Comparison of ENCODE assay signal across 8 mouse cellular contexts in genomic region chr3:115711393-115711792, GRCm38 (mm10). TPM values are rescaled to one million over a fixed set of nuclear protein-coding genes. Genes with fewer than 3 reads are reported as not detected.
A peak's percentile ranks its signal among the peaks of the same experiment; 100 is the strongest.
DNase-seq lines count a peak whose midpoint lies in the region; TF ChIP-seq lines count a peak whose summit lies in the region.

No protein-coding gene starts in this region.

- TF ChIP-seq CTCF in gastrocnemius, adult 2 months (IDR thresholded peaks at IDR 0.05) = no peak
- no peak for TF ChIP-seq CTCF in cortical plate, adult 2 months (IDR thresholded peaks at IDR 0.05; ENCODE audit: extremely low read depth, insufficient read depth, low read length)

- H3K4me3 ChIP-seq in gastrocnemius, adult 2 months = peak overlapping the region; percentile 81
- H3K4me3 ChIP-seq in cortical plate, adult 2 months (ENCODE audit: insufficient read depth, low read length) = peak overlapping the region; percentile 51

- no peak for TF ChIP-seq POLR2A in cortical plate, adult 2 months (IDR thresholded peaks at IDR 0.05; ENCODE audit: extremely low read depth, insufficient read depth, low read length)

- DNase-seq in gastrocnemius, adult 2 months = peak; percentile 28
- DNase-seq in gastrocnemius, adult 8-10 months (ENCODE audit: low spot score in 2 of 2) = no peak
- peak; percentile 36 to 46 for DNase-seq in heart, postnatal 36 days
- peak; percentile 36 for DNase-seq in lung, postnatal 14 days
- DNase-seq in ovary, postnatal 10 days (ENCODE audit: low spot score) = no peak
- DNase-seq in cerebellum, adult 8-10 months = no peak
- DNase-seq in B cell, adult 2 months = no peak

- intact Hi-C loops in gastrocnemius, adult 2 months (cut with DNase I) = loop anchor here (5.0 kb wide), 1 partner anchor 176 kb away; the partner anchor contains the start of gene Dph5
- intact Hi-C loops in heart, postnatal 36 days (cut with DNase I) = loop anchor here (5.0 kb wide), 1 partner anchor 226 kb away; no protein-coding TSS in a partner anchor

- H3K4me1 ChIP-seq in cortical plate, adult 2 months (ENCODE audit: control insufficient read depth, insufficient read depth, low read length) = no peaks in the 10 kb centered on the region

- H3K27ac ChIP-seq in gastrocnemius, adult 2 months = peak overlapping the region; percentile 94
- peak overlapping the region; percentile 42 for H3K27ac ChIP-seq in cortical plate, adult 2 months (ENCODE audit: insufficient read depth, low read length)

RNA-seq across cellular contexts. Expression of gene S1pr1, which starts 3.5 kb away (rescaled TPM):
- total RNA-seq in gastrocnemius, adult 2 months (2021) = 10 to 100 TPM; 16.9 to 34.1 TPM
- 10 to 100 TPM; 10.6 to 15.0 (median 13.7) TPM for total RNA-seq in gastrocnemius, adult 8-10 months (2022)
- 194 and 210 TPM in 2 replicates for polyA plus RNA-seq in cortical plate, adult 2 months (2012; rRNA removed)
- 10 to 100 TPM; 48.3 to 50.2 TPM for total RNA-seq in heart, postnatal 36 days (2021)

Comparison
In these comparisons a context has a peak if more than half of its experiments do, and no peak if none do; other contexts are left out.
1. DNase-seq: peak in gastrocnemius, adult 2 months (single experiment), heart, postnatal 36 days (2 of 2) and lung, postnatal 14 days (single experiment); none in gastrocnemius, adult 8-10 months (0 of 2), ovary, postnatal 10 days (single experiment), cerebellum, adult 8-10 months (single experiment) and B cell, adult 2 months (0 of 2).